Mouse (Mus musculus): Measurements from ENCODE around the gene N4bp1.

Gene N4bp1

DNA sequence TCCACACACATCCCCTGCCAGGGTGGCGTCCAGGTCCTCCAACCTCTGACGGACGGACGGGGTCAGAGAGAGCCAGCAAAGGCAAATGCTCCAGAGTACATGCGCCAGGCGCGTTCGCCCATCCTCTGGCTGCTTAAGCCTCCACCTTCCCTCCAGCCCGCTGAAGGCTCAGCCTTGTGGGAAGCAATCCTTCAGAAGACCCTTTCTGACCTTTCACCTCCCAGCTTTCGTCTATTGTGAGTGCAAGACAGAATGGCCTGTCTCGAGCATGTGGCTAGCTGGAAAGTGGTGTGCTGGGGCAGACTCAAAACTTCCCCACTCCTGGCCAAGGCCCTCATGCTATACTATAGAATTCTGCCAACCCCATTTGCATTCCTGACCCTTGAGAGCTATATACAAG is 30.4 kb downstream of the N4bp1 start:
- DNase-seq (ENCODE audit: low read depth, low spot score), result no peak

GRCm38 (mm10) chr8:86853989-86854373 is 31.1 kb downstream of the N4bp1 start:
- DNase-seq (ENCODE audit: low read depth, low spot score), result no peak

- no peak for DNase-seq (ENCODE audit: low read depth, low spot score)
Observed at GRCm38 (mm10) chr8:86853266-86853988, 31.6 kb downstream of the N4bp1 start.

GRCm38 (mm10) chr8:86852491-86852890 is 32.6 kb downstream of the N4bp1 start:
- DNase-seq (ENCODE audit: low read depth, low spot score), result no peak

- no peak for DNase-seq (ENCODE audit: low read depth, low spot score)
Observed at GRCm38 (mm10) chr8:86848876-86849275, 36.2 kb downstream of the N4bp1 start.

- DNase-seq (ENCODE audit: low read depth, low spot score), result no peak
Observed at GRCm38 (mm10) chr8:86848401-86848800, 36.7 kb downstream of the N4bp1 start.

- DNase-seq (ENCODE audit: low read depth, low spot score), result no peak
Observed at GRCm38 (mm10) chr8:86847091-86847490, 38.0 kb downstream of the N4bp1 start.

DNA sequence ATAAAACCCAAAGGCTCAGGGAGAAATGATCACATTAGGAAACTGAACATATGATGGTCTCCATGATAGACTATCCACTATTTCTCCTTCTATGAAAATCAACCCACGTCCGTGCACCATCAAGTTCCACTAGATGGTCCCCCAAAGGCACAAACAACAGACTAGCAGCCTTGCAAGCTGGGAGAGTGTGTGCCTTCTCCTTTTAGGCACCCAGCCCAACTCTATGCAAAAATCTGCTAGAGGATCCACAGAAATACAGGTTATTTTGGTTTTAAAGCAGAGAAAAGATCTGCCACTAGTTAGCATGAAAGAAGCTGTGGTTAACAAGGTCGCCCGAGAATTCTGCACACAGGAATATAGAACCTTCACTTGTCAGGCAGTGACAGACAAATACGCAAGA is 39.2 kb downstream of the N4bp1 start:
- DNase-seq (ENCODE audit: low read depth, low spot score), result no peak

GRCm38 (mm10) chr8:86844856-86845255 is 40.2 kb downstream of the N4bp1 start:
- no peak for DNase-seq (ENCODE audit: low read depth, low spot score)

- DNase-seq (ENCODE audit: low read depth, low spot score), result no peak
Observed at GRCm38 (mm10) chr8:86843896-86844295, 41.2 kb downstream of the N4bp1 start.

GRCm38 (mm10) chr8:86841556-86842309 is 43.3 kb downstream of the N4bp1 start:
- DNase-seq (ENCODE audit: low read depth, low spot score), result no peak

DNA sequence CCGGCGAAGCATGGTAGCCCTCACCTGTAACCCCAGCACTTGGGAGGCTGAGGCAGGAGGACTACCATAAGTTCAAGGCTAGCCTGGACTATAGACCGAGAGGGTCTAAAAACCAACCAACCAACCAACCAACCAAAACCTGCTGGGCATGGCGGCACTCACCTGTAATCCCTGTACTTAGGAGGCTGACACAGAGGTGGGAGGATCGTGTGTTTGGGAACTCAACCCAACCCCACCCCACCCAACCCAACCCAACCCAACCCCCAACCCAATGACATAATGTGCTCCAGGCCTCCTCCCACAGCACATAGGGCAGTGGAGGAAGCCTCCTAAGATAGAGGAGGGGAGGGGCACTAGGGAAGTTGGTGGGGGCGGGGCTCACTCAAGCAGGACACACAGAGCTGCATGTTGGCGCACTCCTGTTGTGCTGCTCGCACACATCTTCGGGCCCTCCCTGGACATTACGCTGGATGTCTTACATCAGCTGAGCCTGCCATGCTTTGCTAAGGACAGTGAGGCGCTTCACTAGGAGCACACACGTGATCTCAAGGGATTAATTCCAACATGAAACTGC is 44.9 kb downstream of the N4bp1 start:
- DNase-seq (ENCODE audit: low read depth, low spot score), result no peak

- no peak for DNase-seq (ENCODE audit: low read depth, low spot score)
Observed at GRCm38 (mm10) chr8:86838707-86839438, 46.2 kb downstream of the N4bp1 start.

GRCm38 (mm10) chr8:86837234-86837633 is 47.8 kb downstream of the N4bp1 start:
- DNase-seq (ENCODE audit: low read depth, low spot score), result no peak

DNA sequence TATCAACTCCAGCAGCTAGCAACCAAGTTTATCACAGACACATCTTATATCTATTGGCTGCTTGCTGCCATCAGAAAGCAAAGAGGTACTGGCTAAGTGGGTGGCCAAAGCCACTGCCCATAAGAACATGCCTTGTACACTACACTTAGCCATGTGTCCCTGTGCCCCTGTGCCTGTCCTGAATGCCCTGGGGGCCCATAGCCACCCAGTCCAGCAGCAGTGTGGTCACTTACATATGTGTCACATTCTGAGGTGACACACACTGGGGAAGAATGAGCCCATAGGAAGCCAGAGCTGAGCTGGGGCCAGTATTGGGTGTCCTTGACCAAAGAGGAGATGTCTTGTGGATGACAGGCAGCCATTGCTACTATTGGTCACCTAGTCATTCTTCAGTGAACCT is 49.2 kb downstream of the N4bp1 start:
- no peak for DNase-seq (ENCODE audit: low read depth, low spot score)

DNA sequence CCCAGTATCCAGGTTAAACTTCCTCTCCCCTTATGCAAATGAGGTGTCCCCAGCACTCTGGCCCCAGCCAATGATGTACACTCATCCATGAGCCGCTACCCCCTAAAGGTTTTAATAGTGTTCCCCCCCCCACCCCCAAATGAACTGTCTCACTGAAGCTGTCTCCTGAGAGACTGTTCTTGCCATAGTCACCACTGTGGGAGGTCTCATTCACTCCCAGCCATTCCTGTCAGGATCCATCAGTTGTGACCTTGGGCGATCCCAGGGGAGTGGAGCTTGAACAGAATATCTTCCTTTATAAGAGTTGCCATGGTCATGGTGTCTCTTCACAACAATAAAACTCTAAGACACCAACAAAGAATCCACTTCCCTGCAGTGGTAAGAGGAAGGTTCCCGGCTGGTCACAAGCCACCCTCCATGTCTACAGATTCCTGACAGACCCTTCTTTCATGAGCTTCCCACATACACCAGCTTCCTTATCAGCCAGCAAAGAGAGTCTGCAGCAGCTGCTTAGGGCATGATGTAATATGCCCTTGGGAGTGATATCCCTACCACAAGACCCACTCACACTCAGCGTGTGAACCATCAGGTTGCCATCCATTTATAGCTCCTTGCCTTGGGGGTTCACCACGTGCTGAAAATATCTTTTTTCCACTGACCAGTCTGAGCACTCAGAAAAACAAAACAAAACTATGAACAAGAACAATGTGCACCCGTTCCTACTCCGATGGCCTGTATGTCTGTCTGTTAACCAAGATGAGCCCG is 50.4 kb downstream of the N4bp1 start:
- no peak for DNase-seq (ENCODE audit: low read depth, low spot score)

DNA sequence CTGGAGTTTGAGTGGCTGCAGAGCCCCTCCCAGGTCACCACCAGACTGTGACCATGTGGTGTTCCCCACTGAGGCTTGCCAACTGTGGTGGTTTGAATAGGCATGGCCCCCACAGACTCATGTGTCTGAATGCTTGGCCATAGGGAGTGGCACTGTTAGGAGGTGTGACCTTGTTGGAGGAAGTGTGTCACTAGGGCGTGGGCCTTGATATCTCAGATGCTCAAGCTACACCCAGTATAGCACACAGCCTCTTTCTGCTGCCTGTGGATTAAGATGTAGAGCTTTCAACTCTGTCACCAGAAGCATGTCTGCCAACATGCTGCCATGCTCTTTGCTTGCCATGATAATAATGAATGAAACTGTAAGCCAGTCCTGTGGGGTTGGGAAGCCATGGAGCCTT is 51.1 kb downstream of the N4bp1 start:
- no peak for DNase-seq (ENCODE audit: low read depth, low spot score)

- DNase-seq (ENCODE audit: low read depth, low spot score), result no peak
Observed at GRCm38 (mm10) chr8:86828925-86829324, 56.1 kb downstream of the N4bp1 start.

- DNase-seq (ENCODE audit: low read depth, low spot score), result peak; percentile 74
Observed at GRCm38 (mm10) chr8:86827199-86827598, 57.9 kb downstream of the N4bp1 start.

DNA sequence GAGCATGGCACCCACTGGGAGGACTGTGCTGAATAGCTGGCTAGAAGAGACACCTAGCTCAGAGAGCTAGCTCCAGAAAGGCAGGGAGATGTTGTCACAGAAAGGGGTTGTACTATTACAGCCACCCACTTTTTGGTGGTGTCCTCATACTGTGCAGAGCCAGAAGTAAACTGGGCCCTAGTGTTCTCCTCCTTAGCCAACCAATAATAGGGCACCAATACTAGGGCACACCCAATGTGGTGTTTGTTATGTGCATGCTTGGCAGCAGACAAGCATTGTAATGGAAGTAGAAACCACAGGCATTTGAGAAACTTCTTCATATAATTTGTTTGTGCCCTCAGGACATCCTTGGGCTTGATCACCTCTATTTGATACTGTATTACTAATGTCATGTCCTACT is 58.5 kb downstream of the N4bp1 start:
- no peak for DNase-seq (ENCODE audit: low read depth, low spot score)

DNA sequence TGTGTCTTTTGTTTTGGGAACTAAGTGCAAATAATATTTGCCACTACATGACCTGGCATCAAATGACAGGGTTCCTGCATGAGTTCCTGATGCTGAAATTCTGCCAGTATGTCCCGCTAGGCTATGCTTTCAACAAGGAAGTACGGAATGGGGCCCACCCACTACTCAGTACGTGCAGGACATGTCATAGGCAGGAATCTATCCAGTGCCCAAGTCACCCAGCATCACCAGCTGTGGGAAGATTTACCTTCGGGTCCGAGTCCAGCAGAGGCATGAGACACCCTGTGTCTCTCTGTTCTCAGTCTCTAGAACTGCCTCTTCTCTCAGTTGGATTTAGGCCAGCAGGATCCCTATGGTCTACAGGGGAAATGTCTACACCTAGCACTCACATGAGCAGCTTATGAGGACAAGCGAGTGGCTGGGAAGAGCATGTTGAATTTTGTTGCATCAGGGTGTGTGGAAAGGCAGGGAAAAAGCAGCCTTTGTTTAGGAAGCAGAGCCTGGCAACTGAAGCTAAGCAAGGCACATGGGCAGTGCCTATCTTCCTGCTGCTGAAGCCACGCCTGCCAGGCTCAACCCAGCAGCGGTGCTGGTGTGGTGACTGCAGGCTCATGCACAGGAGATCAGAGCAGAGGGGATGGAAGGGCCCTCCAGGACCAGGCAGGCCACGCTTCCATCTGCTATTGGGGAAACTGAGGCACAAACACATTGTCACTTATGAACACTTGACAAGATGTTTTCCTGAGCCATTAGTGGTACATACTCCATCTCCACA is 59.2 kb downstream of the N4bp1 start:
- no peak for DNase-seq (ENCODE audit: low read depth, low spot score)

Measured in c-Kit-negative CD71-positive TER-119-positive erythroid progenitor cells, embryonic 14.5 days (primary cell).